Mouse (Mus musculus) bone marrow macrophage, adult 2 months (primary cell): ENCODE results near the gene Tmprss11e.

ENCODE experiments used
- CTCF ChIP-seq: IDR thresholded peaks from 2 replicates; pipeline ENCODE4 v1.5.1; 2012; ENCODE audit warnings: low read depth, mild to moderate bottlenecking, low read length, moderate library complexity
- POLR2A ChIP-seq: IDR thresholded peaks from 2 replicates; pipeline ENCODE4 v1.6.1; 2012; ENCODE audit warnings: mild to moderate bottlenecking, low read depth, low read length, borderline replicate concordance

DNA sequence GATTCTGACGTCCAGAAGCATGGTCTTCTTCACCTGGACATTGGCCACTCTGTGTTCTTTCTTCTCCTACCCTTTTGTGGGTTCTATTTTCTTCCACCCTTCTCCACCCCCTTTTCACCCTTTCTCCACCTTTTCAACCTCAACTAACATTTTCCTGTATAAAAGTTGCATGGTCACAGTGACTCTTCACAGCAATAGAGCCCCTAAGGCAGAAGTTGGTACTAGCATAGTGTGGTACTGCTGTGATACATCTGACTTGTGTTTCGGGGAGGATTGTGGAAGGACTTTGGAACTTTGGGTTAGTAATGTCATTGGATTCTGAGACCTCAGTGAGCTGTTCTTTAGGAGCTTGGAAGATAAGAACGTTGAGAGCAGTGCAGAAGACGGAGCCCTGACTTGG, 46.6 kb upstream of the Tmprss11e start:
- TF ChIP-seq CTCF (no peak), POLR2A (no peak)
